Mouse (Mus musculus): ENCODE measurements around the gene Zfand6. TPM values are rescaled to one million over a fixed set of nuclear protein-coding genes. Genes with fewer than 3 reads are reported as not detected.

Gene Zfand6
- polyA plus RNA-seq, 1 experiment from 2014 or later: 180 TPM

DNA sequence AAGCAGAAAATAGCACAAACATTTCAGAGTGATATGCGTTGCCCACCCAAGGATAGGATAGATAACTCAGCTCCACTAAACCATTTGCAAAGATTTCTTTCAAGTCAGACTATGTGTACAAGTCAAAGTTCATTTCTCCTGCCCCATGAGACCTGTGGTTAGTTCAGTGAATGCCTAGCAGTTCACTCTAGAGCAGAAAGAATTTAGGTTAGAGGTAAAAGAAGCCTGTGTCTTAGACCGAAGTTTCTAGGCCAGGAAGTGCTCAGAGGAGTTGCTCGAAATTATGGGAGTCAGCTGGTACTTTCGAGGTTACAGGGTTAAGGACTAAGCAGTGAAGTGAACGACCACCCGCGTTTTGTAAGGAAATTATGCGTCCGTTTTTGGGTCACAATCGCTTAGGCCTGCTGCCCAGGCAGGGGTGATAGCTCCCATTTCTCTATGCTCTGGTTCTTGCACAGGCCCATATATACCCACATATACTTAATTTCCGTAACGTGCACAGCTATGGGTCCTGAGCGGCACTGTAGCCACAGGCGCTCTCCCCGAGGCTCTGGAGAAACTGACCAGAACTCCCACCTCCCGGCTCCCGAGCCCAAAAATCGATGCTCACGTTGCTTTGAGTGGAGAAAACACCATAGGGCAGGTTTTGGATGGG is 84.6 kb downstream of the Zfand6 start:
- H3K36me3 ChIP-seq (ENCODE audit: control insufficient read depth, insufficient read depth, low read length): no peaks in the 10 kb centered on the region
- H3K4me1 ChIP-seq (ENCODE audit: control insufficient read depth, insufficient read depth, low read length): no peaks in the 10 kb centered on the region
- peak overlapping the region; percentile 40; the same call in 1 of the 2 replicates for H3K9ac ChIP-seq (ENCODE audit: low read depth, low read length)
- H3K9me3 ChIP-seq (ENCODE audit: control insufficient read depth, low read length): no peaks in the 10 kb centered on the region
- no peaks in the 10 kb centered on the region for H3K27me3 ChIP-seq (ENCODE audit: control insufficient read depth, insufficient read depth, low read length)
- H3K27ac ChIP-seq (ENCODE audit: low read depth, low read length): no peak overlapping the region
- WGBS: 10% methylated on average over 19 of the region's 19 CpGs
- peak overlapping the region; percentile 56 for H3K4me3 ChIP-seq (ENCODE audit: low read length)
- peak; percentile 36; the same call in 1 of the 2 replicates for ATAC-seq (ENCODE audit: low FRiP score, low TSS enrichment)
- H3K4me2 ChIP-seq (replicated peaks; ENCODE audit: low read depth, low read length): peak overlapping the region; percentile 89

GRCm38 (mm10) chr7:84604501-84604900 is 85.3 kb downstream of the Zfand6 start:
- no peak overlapping the region for H3K27ac ChIP-seq (ENCODE audit: low read depth, low read length)
- no peak overlapping the region for H3K4me2 ChIP-seq (replicated peaks; ENCODE audit: low read depth, low read length)
- no peaks in the 10 kb centered on the region for H3K4me1 ChIP-seq (ENCODE audit: control insufficient read depth, insufficient read depth, low read length)
- H3K9me3 ChIP-seq (ENCODE audit: control insufficient read depth, low read length): no peaks in the 10 kb centered on the region
- no peaks in the 10 kb centered on the region for H3K27me3 ChIP-seq (ENCODE audit: control insufficient read depth, insufficient read depth, low read length)
- ATAC-seq (ENCODE audit: low FRiP score, low TSS enrichment): no peak
- WGBS: 57% methylated on average over 3 of the region's 3 CpGs
- no peak overlapping the region for H3K4me3 ChIP-seq (ENCODE audit: low read length)
- no peaks in the 10 kb centered on the region for H3K36me3 ChIP-seq (ENCODE audit: control insufficient read depth, insufficient read depth, low read length)
- H3K9ac ChIP-seq (ENCODE audit: low read depth, low read length): no peak overlapping the region

GRCm38 (mm10) chr7:84601331-84601730 is 88.4 kb downstream of the Zfand6 start:
- H3K4me1 ChIP-seq (ENCODE audit: control insufficient read depth, insufficient read depth, low read length): no peaks in the 10 kb centered on the region

DNA sequence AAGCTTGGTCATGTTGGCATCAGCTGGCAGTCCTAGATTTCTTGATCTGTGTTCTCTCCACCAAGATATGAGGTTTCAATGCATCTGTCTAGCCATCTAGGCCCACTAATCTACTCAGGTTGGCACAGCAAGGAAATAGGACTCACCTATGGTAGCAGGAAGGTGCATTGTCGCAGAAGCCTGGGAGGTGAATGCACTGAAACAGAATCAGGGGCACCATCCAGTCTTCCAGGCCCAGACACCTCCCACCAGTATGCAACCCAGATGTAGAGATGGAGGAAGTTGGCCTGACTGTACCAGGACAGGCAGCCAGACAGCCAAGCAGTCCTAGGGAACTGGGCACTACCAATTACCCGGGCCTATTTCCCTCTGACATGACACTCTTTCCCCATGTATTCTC is 89.1 kb downstream of the Zfand6 start:
- Histone ChIP-seq H3K4me3 (ENCODE audit: low read length) (no peak overlapping the region), H3K9me3 (ENCODE audit: control insufficient read depth, low read length) (no peaks in the 10 kb centered on the region), H3K27ac (ENCODE audit: low read depth, low read length) (no peak overlapping the region), H3K27me3 (ENCODE audit: control insufficient read depth, insufficient read depth, low read length) (no peaks in the 10 kb centered on the region), H3K4me2 (replicated peaks; ENCODE audit: low read depth, low read length) (no peak overlapping the region), H3K36me3 (ENCODE audit: control insufficient read depth, insufficient read depth, low read length) (no peaks in the 10 kb centered on the region), H3K9ac (ENCODE audit: low read depth, low read length) (no peak overlapping the region), H3K4me1 (ENCODE audit: control insufficient read depth, insufficient read depth, low read length) (no peaks in the 10 kb centered on the region)
- WGBS: 98% methylated on average over 2 of the region's 2 CpGs
- no peak for ATAC-seq (ENCODE audit: low FRiP score, low TSS enrichment)

More at GRCm38 (mm10) chr7:84601331-84601730, 88.4 kb downstream of the Zfand6 start:
- Histone ChIP-seq H3K27me3 (ENCODE audit: control insufficient read depth, insufficient read depth, low read length) (no peaks in the 10 kb centered on the region), H3K4me3 (ENCODE audit: low read length) (no peak overlapping the region), H3K9ac (ENCODE audit: low read depth, low read length) (no peak overlapping the region), H3K4me2 (replicated peaks; ENCODE audit: low read depth, low read length) (no peak overlapping the region), H3K9me3 (ENCODE audit: control insufficient read depth, low read length) (no peaks in the 10 kb centered on the region), H3K36me3 (ENCODE audit: control insufficient read depth, insufficient read depth, low read length) (no peaks in the 10 kb centered on the region), H3K27ac (ENCODE audit: low read depth, low read length) (no peak overlapping the region)
- no peak for ATAC-seq (ENCODE audit: low FRiP score, low TSS enrichment)
- 85% methylated on average over 3 of the region's 3 CpGs for WGBS

GRCm38 (mm10) chr7:84596633-84597032 is 93.1 kb downstream of the Zfand6 start:
- H3K36me3 ChIP-seq (ENCODE audit: control insufficient read depth, insufficient read depth, low read length): no peaks in the 10 kb centered on the region
- WGBS: 87% methylated on average over 3 of the region's 3 CpGs
- no peaks in the 10 kb centered on the region for H3K9me3 ChIP-seq (ENCODE audit: control insufficient read depth, low read length)
- no peak overlapping the region for H3K9ac ChIP-seq (ENCODE audit: low read depth, low read length)
- H3K4me3 ChIP-seq (ENCODE audit: low read length): no peak overlapping the region
- no peak overlapping the region for H3K27ac ChIP-seq (ENCODE audit: low read depth, low read length)
- no peaks in the 10 kb centered on the region for H3K4me1 ChIP-seq (ENCODE audit: control insufficient read depth, insufficient read depth, low read length)
- no peak for ATAC-seq (ENCODE audit: low FRiP score, low TSS enrichment)
- H3K27me3 ChIP-seq (ENCODE audit: control insufficient read depth, insufficient read depth, low read length): no peaks in the 10 kb centered on the region
- no peak overlapping the region for H3K4me2 ChIP-seq (replicated peaks; ENCODE audit: low read depth, low read length)

GRCm38 (mm10) chr7:84596002-84596401 is 93.8 kb downstream of the Zfand6 start:
- no peak overlapping the region for H3K4me3 ChIP-seq (ENCODE audit: low read length)
- no peaks in the 10 kb centered on the region for H3K27me3 ChIP-seq (ENCODE audit: control insufficient read depth, insufficient read depth, low read length)
- ATAC-seq (ENCODE audit: low FRiP score, low TSS enrichment): no peak
- no peak overlapping the region for H3K9ac ChIP-seq (ENCODE audit: low read depth, low read length)
- no peak overlapping the region for H3K4me2 ChIP-seq (replicated peaks; ENCODE audit: low read depth, low read length)
- H3K27ac ChIP-seq (ENCODE audit: low read depth, low read length): no peak overlapping the region
- H3K36me3 ChIP-seq (ENCODE audit: control insufficient read depth, insufficient read depth, low read length): no peaks in the 10 kb centered on the region
- no peaks in the 10 kb centered on the region for H3K9me3 ChIP-seq (ENCODE audit: control insufficient read depth, low read length)
- 82% methylated on average over 3 of the region's 3 CpGs for WGBS
- no peaks in the 10 kb centered on the region for H3K4me1 ChIP-seq (ENCODE audit: control insufficient read depth, insufficient read depth, low read length)

GRCm38 (mm10) chr7:84594917-84595303 is 94.8 kb downstream of the Zfand6 start:
- Histone ChIP-seq H3K4me2 (replicated peaks; ENCODE audit: low read depth, low read length) (no peak overlapping the region), H3K27ac (ENCODE audit: low read depth, low read length) (no peak overlapping the region), H3K27me3 (ENCODE audit: control insufficient read depth, insufficient read depth, low read length) (no peaks in the 10 kb centered on the region), H3K36me3 (ENCODE audit: control insufficient read depth, insufficient read depth, low read length) (no peaks in the 10 kb centered on the region), H3K9me3 (ENCODE audit: control insufficient read depth, low read length) (no peaks in the 10 kb centered on the region), H3K4me3 (ENCODE audit: low read length) (no peak overlapping the region), H3K9ac (ENCODE audit: low read depth, low read length) (no peak overlapping the region), H3K4me1 (ENCODE audit: control insufficient read depth, insufficient read depth, low read length) (no peaks in the 10 kb centered on the region)
- ATAC-seq (ENCODE audit: low FRiP score, low TSS enrichment): no peak; the same call in 1 of the 2 replicates

DNA sequence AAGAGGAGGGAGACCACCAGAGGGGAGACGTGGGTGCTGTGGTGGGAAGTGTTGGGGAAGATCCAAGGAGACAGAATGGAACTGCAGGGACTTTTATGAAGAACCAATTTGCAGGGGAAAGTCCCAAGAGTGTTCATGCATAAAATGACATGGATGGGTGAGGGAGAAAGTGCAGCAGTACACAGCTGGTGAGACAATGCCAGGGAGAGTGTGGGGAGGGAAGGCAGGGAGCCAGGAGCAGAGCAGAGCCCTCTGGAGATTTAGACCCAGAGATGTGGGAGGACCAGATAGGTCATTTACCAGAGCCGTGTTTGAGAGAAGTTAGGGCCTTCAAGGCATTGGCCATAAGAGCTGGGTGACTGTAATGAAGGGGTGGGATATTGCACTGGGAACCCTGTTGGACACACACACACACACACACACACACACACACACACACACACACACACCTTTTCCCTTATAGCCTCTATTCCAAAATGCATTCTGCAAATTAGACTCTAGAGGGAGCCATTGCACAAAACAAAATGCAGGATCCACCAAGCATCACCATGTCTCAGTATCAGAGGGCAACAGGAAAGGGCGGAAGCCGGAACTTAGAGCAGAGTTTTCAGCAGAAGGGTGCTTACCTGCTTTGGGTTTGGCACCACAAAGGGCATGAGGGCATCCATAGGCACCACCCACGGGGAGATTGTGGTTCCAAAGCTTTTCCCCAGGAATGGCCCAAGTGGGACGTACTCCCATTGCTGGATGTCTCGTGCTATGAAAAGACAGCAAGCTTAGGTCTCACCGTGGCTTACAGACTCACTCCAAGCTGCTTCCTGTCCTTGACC is 95.5 kb downstream of the Zfand6 start:
- 44% methylated on average over 8 of the region's 8 CpGs for WGBS
- H3K9me3 ChIP-seq (ENCODE audit: control insufficient read depth, low read length): no peaks in the 10 kb centered on the region
- no peak overlapping the region for H3K4me3 ChIP-seq (ENCODE audit: low read length)
- H3K4me1 ChIP-seq (ENCODE audit: control insufficient read depth, insufficient read depth, low read length): no peaks in the 10 kb centered on the region
- peak; percentile 80 for ATAC-seq (ENCODE audit: low FRiP score, low TSS enrichment)
- H3K27me3 ChIP-seq (ENCODE audit: control insufficient read depth, insufficient read depth, low read length): no peaks in the 10 kb centered on the region
- no peak overlapping the region for H3K4me2 ChIP-seq (replicated peaks; ENCODE audit: low read depth, low read length)
- no peaks in the 10 kb centered on the region for H3K36me3 ChIP-seq (ENCODE audit: control insufficient read depth, insufficient read depth, low read length)
- H3K27ac ChIP-seq (ENCODE audit: low read depth, low read length): no peak overlapping the region
- no peak overlapping the region for H3K9ac ChIP-seq (ENCODE audit: low read depth, low read length)

DNA sequence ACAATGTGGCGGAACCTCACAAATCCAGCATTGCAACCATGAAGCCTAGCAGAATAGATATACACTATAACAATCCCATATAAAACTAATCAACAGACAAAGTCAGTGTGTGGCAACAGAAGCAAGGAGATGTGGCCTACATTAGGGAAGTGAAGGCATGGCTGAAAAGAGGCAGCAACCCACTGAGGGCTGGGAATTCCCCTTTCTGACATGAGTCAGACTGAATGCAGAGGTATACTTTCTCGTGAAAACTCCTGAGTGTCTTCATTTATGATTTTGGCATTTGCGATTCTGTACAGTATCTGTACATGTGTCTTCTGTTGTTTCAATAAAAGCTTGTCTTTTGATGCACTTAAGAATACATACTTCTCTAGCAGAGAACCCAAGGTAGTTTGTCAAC is 98.4 kb downstream of the Zfand6 start:
- Histone ChIP-seq H3K27ac (ENCODE audit: low read depth, low read length) (no peak overlapping the region), H3K4me1 (ENCODE audit: control insufficient read depth, insufficient read depth, low read length) (no peaks in the 10 kb centered on the region), H3K36me3 (ENCODE audit: control insufficient read depth, insufficient read depth, low read length) (no peaks in the 10 kb centered on the region), H3K4me3 (ENCODE audit: low read length) (no peak overlapping the region), H3K9me3 (ENCODE audit: control insufficient read depth, low read length) (no peaks in the 10 kb centered on the region), H3K9ac (ENCODE audit: low read depth, low read length) (no peak overlapping the region), H3K4me2 (replicated peaks; ENCODE audit: low read depth, low read length) (no peak overlapping the region), H3K27me3 (ENCODE audit: control insufficient read depth, insufficient read depth, low read length) (no peaks in the 10 kb centered on the region)
- 88% methylated on average over 3 of the region's 3 CpGs for WGBS
- ATAC-seq (ENCODE audit: low FRiP score, low TSS enrichment): no peak
